Mouse (Mus musculus) C2C12 (cell line): ENCODE measurements around the gene Mcee. TPM values are rescaled to one million over a fixed set of nuclear protein-coding genes. Genes with fewer than 3 reads are reported as not detected.

Experiments used
- H3K27me3 ChIP-seq: one replicate; pipeline ENCODE4 v1.6.1; 2011; ENCODE audit not compliant: control insufficient read depth, insufficient read depth, insufficient read length
- H3K36me3 ChIP-seq: one replicate; pipeline ENCODE4 v1.6.1; 2011; ENCODE audit not compliant: control insufficient read depth, insufficient read depth
- H3K4me3 ChIP-seq: one replicate; pipeline ENCODE4 v1.5.1; 2011; ENCODE audit warnings: mild to moderate bottlenecking, control low read depth; ENCODE audit not compliant: poor library complexity, insufficient read depth, severe bottlenecking
- H3K79me2 ChIP-seq: one replicate; pipeline ENCODE4 v1.6.1; 2011; ENCODE audit not compliant: control insufficient read depth, insufficient read depth
- H3K79me3 ChIP-seq: one replicate; pipeline ENCODE4 v1.6.1; 2011; ENCODE audit warnings: low read depth, control low read depth
- H3ac ChIP-seq: one replicate; pipeline ENCODE3; 2011; ENCODE audit warnings: low read depth; ENCODE audit not compliant: control insufficient read depth, insufficient read length
- CEBPB ChIP-seq: IDR thresholded peaks from one replicate; pipeline ENCODE4 v1.6.1; 2011; ENCODE audit warnings: low read depth, mild to moderate bottlenecking, control low read depth, moderate library complexity
- CTCF ChIP-seq: IDR thresholded peaks from one replicate; pipeline ENCODE4 v1.5.1; 2011; ENCODE audit not compliant: control insufficient read depth, insufficient read depth, insufficient read length
- FOSL1 ChIP-seq: IDR thresholded peaks from one replicate; pipeline ENCODE4 v1.8.0; 2011; ENCODE audit warnings: mild to moderate bottlenecking, low read length; ENCODE audit not compliant: poor library complexity, insufficient read depth, severe bottlenecking
- MAX ChIP-seq: IDR thresholded peaks from one replicate; pipeline ENCODE4 v1.6.1; 2011; ENCODE audit warnings: mild to moderate bottlenecking, control low read depth
- MYOD1 ChIP-seq: IDR thresholded peaks from one replicate; pipeline ENCODE4 v1.6.1; 2011; ENCODE audit warnings: low read depth; ENCODE audit not compliant: control insufficient read depth, insufficient read length
- MYOG ChIP-seq: IDR thresholded peaks from one replicate; pipeline ENCODE4 v1.6.1; 2011; ENCODE audit not compliant: control insufficient read depth, insufficient read length; ENCODE audit errors: extremely low read depth
- USF1 ChIP-seq: IDR thresholded peaks from one replicate; pipeline ENCODE4 v1.6.1; 2011; ENCODE audit warnings: low read depth, mild to moderate bottlenecking, control low read depth, moderate library complexity
- polyA plus RNA-seq: library from polyadenylated mRNA; unstranded; fragments of >200 nt; fragmentation: generic; extraction: Trizol; gene quantifications from one replicate; pipeline ENCODE4 v1.2.1, GENCODE M21; 2012; ENCODE audit warnings: missing spikeins

The Mcee gene
- polyA plus RNA-seq, 1 experiment = 6.9 TPM

DNA sequence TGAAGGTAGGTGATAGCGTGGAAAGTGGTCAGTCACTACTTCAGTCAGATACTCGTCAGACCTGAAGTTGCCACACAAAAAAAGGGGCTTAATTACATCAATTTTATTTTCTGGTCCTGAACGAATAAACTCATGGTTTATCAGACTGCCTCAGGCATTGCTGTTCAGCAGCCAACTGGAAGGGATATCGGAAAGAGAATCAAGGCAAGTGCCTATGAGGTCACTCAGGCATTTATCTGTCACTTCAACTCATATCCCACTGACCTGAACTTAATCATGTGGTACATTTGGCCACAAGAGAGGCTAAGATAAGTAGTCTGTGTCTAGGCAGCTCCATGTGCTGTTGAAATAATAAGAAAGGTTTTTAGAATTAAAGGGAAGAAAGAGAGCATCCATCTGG is 10.0 kb downstream of the Mcee start:
- Histone ChIP-seq H3K4me3 (no peak overlapping the region), H3K79me2 (no peaks in the 10 kb centered on the region), H3K36me3 (no peaks in the 10 kb centered on the region), H3K27me3 (no peaks in the 10 kb centered on the region), H3ac (no peak overlapping the region), H3K79me3 (no peaks in the 10 kb centered on the region)
- TF ChIP-seq CEBPB = no peak
- TF ChIP-seq MYOG = no peak

DNA sequence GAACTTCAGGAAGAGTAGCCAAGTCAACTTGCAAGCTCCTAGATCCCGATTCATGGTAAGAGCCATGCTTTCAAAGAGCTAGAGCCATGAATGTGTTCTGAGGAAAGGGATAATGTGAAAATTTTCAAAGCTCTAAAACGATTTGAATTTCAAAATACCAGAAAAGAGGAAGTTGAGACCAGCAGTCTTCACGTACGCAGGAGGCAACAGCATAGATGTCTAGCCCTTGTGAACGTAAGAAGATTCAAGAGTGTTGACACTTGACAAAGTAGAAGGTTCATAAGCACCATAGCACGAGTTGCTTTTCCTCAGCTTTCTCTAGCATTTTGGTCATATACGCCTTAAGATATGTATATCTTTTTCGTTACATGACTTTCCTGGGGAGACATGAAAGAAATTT is 11.6 kb downstream of the Mcee start:
- H3K79me3 ChIP-seq = no peaks in the 10 kb centered on the region
- no peaks in the 10 kb centered on the region for H3K79me2 ChIP-seq
- H3K4me3 ChIP-seq = no peak overlapping the region
- no peak overlapping the region for H3ac ChIP-seq
- H3K36me3 ChIP-seq = no peaks in the 10 kb centered on the region
- H3K27me3 ChIP-seq = no peaks in the 10 kb centered on the region
- TF ChIP-seq MYOD1 (no peak), USF1 (no peak), FOSL1 (no peak), CTCF (no peak), MAX (no peak), MYOG (no peak), CEBPB (no peak)

DNA sequence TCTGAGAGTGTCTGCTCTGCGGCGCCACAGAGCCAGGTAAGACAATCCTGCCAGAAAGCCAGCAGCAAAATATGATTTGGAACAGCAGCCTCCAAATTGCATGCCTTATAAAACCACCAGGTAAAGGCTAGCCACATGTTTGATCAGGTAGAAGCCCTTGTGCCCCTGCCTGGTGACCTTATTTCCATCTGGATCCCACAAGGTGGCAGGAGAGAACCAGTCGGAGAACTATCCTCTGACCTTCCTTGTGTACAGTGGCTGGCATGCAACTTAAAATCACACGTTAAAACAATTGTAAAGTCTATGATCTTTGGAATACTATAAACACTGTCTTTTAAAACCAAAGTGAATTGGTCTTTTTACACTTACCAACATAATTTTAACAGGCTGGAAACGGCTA is 32.5 kb downstream of the Mcee start:
- Histone ChIP-seq H3ac (no peak overlapping the region), H3K27me3 (no peaks in the 10 kb centered on the region), H3K79me3 (no peaks in the 10 kb centered on the region), H3K4me3 (no peak overlapping the region), H3K79me2 (no peaks in the 10 kb centered on the region), H3K36me3 (no peaks in the 10 kb centered on the region)
- no peak for TF ChIP-seq CEBPB
- no peak for TF ChIP-seq USF1
- TF ChIP-seq MAX = no peak
- no peak for TF ChIP-seq MYOG
- no peak for TF ChIP-seq CTCF
- TF ChIP-seq FOSL1 = no peak
- no peak for TF ChIP-seq MYOD1

DNA sequence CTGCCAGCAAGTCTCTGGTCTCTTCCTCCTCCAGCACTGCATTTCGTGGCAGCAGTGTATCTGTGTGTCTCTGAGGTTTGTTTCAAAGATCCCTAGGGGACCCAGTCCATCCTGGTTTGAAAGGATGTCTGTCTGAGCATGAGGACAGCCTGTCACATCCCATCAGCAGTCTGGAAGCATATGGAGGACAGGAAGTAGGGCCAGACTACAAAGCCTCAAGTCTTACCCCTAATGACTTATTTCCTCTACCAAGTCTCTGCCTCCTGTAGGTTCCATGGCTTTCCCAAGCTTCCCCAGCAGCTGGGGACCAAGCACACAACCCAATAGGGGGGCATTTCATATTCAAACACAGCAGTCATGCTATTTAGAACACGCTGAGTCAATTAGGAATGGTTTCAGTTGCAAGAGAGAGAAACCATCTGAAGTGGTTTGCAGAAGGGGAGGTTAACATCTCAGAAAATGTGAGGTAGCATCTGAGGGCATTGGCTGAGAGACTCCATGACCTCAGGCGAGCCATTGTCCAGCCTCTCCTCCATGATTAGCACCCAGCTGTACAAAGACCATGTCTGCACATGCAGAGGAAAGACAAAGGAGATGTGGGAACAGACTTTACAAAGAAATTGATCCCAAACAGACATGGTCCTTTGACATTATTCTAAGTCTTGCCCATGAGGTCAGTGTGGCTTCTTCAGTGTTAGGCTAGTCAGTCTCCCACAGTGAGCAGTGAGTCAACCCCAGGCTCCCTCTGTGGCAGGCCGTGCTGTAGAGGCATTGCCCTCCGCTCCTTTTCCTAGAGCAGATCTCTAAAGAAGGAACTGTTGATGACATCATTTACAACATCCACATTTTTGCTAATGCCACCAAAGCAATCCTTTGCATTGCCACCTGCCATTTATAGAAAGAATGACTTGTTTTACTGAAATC is 47.5 kb downstream of the Mcee start:
- Histone ChIP-seq H3K79me3 (no peaks in the 10 kb centered on the region), H3K4me3 (no peak overlapping the region), H3K27me3 (no peaks in the 10 kb centered on the region), H3K36me3 (no peaks in the 10 kb centered on the region), H3K79me2 (no peaks in the 10 kb centered on the region), H3ac (no peak overlapping the region)
- TF ChIP-seq MAX = no peak
- TF ChIP-seq CTCF = no peak
- no peak for TF ChIP-seq MYOD1
- no peak for TF ChIP-seq USF1
- no peak for TF ChIP-seq FOSL1

DNA sequence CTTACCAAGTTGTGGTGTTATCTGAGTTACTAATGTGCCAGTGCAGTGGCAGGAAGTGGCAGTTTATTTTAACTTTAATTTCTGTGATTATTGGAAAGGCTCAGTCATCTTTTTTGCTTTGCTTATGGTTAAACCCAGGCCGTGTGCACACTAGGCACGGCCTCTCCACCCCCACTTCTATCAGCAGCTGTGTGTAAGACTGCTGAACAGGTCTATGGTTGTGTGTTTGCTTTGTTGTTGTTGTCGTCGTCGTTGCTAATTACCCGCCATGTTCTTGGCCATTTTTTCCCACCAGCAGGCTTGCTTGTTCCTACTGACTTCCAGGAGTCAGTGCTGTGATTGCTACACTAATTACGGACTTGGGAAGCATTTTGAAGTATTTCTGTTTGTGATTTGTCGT is 48.1 kb downstream of the Mcee start:
- Histone ChIP-seq H3K79me3 (no peaks in the 10 kb centered on the region), H3K27me3 (no peaks in the 10 kb centered on the region)

DNA sequence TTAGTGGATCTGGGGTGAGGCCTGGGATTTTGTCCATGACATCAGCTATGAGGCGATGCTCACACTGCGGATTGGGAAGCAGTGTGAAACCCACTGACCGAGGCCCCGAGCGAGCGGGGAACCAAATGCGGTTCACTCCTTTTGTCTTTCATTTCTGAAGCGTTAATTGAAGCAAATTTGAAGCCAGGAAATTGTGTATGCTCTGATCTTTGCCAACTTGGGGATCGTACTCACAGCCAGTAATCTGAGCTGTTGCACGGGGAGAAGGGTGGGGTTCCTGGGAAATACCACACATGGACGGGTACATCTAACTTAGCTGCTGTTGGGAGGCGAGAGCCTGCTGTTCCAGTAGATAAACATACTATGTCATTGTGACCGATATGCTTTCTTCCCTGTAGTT is 58.2 kb downstream of the Mcee start:
- no peaks in the 10 kb centered on the region for H3K79me3 ChIP-seq
- H3K4me3 ChIP-seq = no peak overlapping the region
- no peaks in the 10 kb centered on the region for H3K27me3 ChIP-seq
- no peak for TF ChIP-seq MAX
- TF ChIP-seq FOSL1 = no peak
- no peak for TF ChIP-seq CEBPB
- no peak for TF ChIP-seq MYOD1
- H3ac ChIP-seq = no peak overlapping the region
- no peaks in the 10 kb centered on the region for H3K36me3 ChIP-seq
- H3K79me2 ChIP-seq = no peaks in the 10 kb centered on the region

More for the DNA sequence above, 48.1 kb downstream of the Mcee start:
- Histone ChIP-seq H3K4me3 (no peak overlapping the region), H3ac (no peak overlapping the region), H3K36me3 (no peaks in the 10 kb centered on the region), H3K79me2 (no peaks in the 10 kb centered on the region)
- TF ChIP-seq MYOD1 (no peak), MAX (no peak), FOSL1 (no peak), CEBPB (no peak), MYOG (no peak), USF1 (no peak), CTCF (no peak)

DNA sequence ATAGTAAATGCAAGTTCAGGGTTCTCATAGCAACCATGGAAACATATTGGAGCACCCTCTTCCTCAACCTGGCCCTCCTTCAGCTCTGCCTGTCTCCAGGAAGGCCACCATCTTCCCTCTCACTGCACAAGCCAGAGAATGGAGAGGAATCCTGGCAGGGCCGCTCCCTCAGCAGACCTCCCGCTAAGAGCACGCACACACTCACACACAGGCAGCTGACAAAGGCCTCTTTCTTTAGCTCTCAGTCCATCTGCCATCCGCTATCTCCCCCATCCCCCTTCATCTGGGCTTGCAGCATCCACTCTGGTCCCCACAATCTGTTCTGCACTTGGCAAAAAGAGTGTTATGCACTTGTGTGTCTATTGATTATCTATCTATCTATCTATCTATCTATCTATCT is 59.0 kb downstream of the Mcee start:
- no peaks in the 10 kb centered on the region for H3K27me3 ChIP-seq
- no peaks in the 10 kb centered on the region for H3K36me3 ChIP-seq
- no peak overlapping the region for H3K4me3 ChIP-seq
- no peaks in the 10 kb centered on the region for H3K79me3 ChIP-seq
- no peak overlapping the region for H3ac ChIP-seq
- no peak for TF ChIP-seq CTCF
- no peak for TF ChIP-seq CEBPB
- TF ChIP-seq MYOG = no peak
- TF ChIP-seq FOSL1 = no peak
- TF ChIP-seq MAX = no peak
- TF ChIP-seq USF1 = no peak
- no peak for TF ChIP-seq MYOD1
- no peaks in the 10 kb centered on the region for H3K79me2 ChIP-seq
